Mouse (Mus musculus): Measurements from ENCODE around the gene Wdr86. TPM values are rescaled to one million over a fixed set of nuclear protein-coding genes. Genes with fewer than 3 reads are reported as not detected.
"Not testable (repeated sequence)": the region's sequence is repeated elsewhere in the genome, so short reads cannot be mapped to it uniquely, and the experiment has no call there.

Wdr86 gene
- polyA plus RNA-seq, 1 experiment from 2014 or later: 69.7 TPM

DNA sequence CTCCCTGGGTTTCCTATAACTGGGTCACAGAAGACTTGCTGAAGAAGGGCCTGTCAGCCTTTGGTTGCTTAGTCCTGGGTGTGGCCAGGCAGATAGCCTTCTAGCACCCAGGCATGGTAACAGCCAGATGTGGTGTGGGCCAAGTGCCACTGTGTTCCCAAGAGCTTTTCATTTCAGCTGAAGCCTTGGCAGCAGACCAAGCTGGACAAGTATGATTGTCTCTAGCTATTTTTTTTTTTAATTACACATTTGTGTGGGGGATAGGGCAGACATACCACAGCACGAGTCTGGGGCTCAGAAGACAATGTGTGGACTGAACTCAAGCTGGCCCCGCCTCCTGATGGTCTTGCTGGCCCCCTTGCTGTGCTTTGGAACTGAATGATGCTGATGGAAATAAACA is 20.6 kb downstream of the Wdr86 start:
- Histone ChIP-seq H3K9me3 (peaks cover 12% of the 10 kb centered on the region; the same call in 1 of the 2 replicates), H3K36me3 (peaks cover 96% of the 10 kb centered on the region), H3K4me2 (replicated peaks) (no peak overlapping the region), H3K9ac (no peak overlapping the region), H3K4me3 (no peak overlapping the region), H3K27ac (no peak overlapping the region), H3K4me1 (no peaks in the 10 kb centered on the region), H3K27me3 (no peaks in the 10 kb centered on the region)
- ATAC-seq (ENCODE audit: insufficient number of reproducible peaks, insufficient read depth, low FRiP score, low TSS enrichment): no peak
- WGBS: 73% methylated on average over 2 of the region's 2 CpGs

DNA sequence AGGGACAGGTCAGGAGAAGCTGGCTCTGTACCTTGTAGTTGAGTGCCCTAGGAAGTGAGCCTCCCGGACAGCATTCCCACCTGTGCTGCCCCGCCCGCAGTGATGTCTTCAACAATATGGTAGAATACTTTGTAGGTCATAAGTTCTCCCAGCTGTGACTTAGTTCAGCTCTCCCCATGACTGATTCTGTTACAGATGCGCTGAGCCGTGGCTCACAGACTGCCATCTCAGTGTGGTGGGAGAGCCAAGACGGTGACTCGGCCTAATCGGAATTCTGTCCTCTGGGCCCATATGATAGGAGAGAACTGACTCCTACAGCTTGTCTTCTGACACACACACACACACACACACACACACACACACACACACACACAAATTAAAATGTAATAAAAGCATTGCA is 25.9 kb downstream of the Wdr86 start:
- Histone ChIP-seq H3K27ac (no peak overlapping the region), H3K9ac (no peak overlapping the region), H3K9me3 (0 out of 2 replicates have a peak, but pooled peaks cover 2% of the 10 kb centered on the region), H3K27me3 (no peaks in the 10 kb centered on the region), H3K4me1 (no peaks in the 10 kb centered on the region), H3K36me3 (peaks cover 89% of the 10 kb centered on the region), H3K4me2 (replicated peaks) (no peak overlapping the region), H3K4me3 (no peak overlapping the region)
- WGBS: 97% methylated on average over 8 of the region's 8 CpGs
- ATAC-seq (ENCODE audit: insufficient number of reproducible peaks, insufficient read depth, low FRiP score, low TSS enrichment): no peak

DNA sequence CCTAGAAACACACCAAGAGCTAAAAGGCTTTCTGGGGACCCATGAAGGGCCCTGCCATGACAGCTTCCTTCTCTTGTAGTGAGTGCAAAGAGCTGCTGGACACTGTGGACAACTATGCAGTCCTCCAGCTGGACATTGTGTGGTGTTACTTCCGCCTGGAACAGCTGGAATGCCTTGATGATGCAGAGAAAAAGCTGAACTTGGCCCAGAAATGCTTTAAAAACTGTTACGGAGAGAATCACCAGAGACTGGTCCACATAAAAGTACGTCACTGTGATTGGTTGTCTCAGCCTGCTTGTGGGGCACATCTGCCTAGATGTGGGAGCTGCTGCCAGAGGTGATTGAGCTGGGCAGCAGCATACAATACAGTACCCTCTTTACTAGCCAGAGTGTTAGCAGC is 29.3 kb downstream of the Wdr86 start:
- Histone ChIP-seq H3K4me2 (replicated peaks) (no peak overlapping the region), H3K4me1 (no peaks in the 10 kb centered on the region), H3K36me3 (peaks cover 89% of the 10 kb centered on the region), H3K27me3 (no peaks in the 10 kb centered on the region), H3K9ac (no peak overlapping the region), H3K4me3 (no peak overlapping the region), H3K9me3 (no peaks in the 10 kb centered on the region), H3K27ac (no peak overlapping the region; the same call in 1 of the 2 replicates)
- 87% methylated on average over 3 of the region's 3 CpGs for WGBS
- no peak for ATAC-seq (ENCODE audit: insufficient number of reproducible peaks, insufficient read depth, low FRiP score, low TSS enrichment)

- no peak overlapping the region for H3K27ac ChIP-seq
- no peaks in the 10 kb centered on the region for H3K4me1 ChIP-seq
- H3K9me3 ChIP-seq: no peaks in the 10 kb centered on the region
- peaks cover 86% of the 10 kb centered on the region for H3K36me3 ChIP-seq
- WGBS: 79% methylated on average over 3 of the region's 3 CpGs
- H3K4me3 ChIP-seq: no peak overlapping the region
- no peak overlapping the region for H3K4me2 ChIP-seq (replicated peaks)
- H3K27me3 ChIP-seq: no peaks in the 10 kb centered on the region
- ATAC-seq (ENCODE audit: insufficient number of reproducible peaks, insufficient read depth, low FRiP score, low TSS enrichment): no peak
- H3K9ac ChIP-seq: no peak overlapping the region
These were observed 33.8 kb downstream of the Wdr86 start for GRCm38 (mm10) chr5:24696704-24697103.

GRCm38 (mm10) chr5:24687696-24688095 is 42.8 kb downstream of the Wdr86 start:
- WGBS: 88% methylated on average over 1 of the region's 1 CpGs
- no peak overlapping the region for H3K4me3 ChIP-seq
- peaks cover 4% of the 10 kb centered on the region for H3K4me1 ChIP-seq
- H3K4me2 ChIP-seq (replicated peaks): no peak overlapping the region
- no peak overlapping the region for H3K27ac ChIP-seq
- H3K9ac ChIP-seq: no peak overlapping the region
- peaks cover 31% of the 10 kb centered on the region for H3K36me3 ChIP-seq
- no peaks in the 10 kb centered on the region for H3K9me3 ChIP-seq
- H3K27me3 ChIP-seq: no peaks in the 10 kb centered on the region
- ATAC-seq (ENCODE audit: insufficient number of reproducible peaks, insufficient read depth, low FRiP score, low TSS enrichment): no peak

DNA sequence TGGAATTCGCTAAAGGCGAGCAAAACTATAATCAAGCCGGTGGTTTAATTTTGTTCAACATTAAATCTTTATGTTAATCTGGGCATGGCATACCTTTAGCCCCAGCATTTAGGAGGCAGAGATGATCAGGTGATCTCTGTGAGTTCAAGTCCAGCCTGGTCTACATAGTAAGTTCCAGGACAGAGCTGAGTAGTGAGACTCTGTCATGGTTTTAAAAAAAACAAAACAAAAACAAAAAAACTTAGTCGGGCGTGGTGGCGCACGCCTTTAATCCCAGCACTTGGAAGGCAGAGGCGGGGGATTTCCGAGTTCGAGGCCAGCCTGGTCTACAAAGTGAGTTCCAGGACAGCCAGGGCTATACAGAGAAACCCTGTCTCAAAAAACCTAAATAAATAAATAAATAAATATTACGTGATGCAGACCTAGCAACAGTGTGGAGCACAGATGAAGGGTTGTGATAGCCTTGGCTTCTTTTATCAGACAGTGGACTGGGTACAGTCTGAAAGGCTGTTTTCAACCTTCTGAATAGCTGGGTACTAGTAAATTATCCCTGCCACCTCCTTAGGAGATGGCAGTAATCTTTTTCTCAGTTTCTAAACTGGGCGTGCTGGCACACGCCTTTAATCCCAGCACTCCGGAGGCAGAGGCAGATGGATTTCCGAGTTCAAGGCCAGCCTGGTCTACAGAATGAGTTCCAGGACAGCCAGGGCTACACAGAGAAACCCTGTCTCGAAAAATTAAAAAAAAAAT is 43.7 kb downstream of the Wdr86 start:
- Histone ChIP-seq H3K4me2 (replicated peaks) (peak overlapping the region; percentile 54), H3K4me3 (peak overlapping the region; percentile 88), H3K9ac (peak overlapping the region; percentile 79), H3K36me3 (peaks cover 22% of the 10 kb centered on the region)
- ATAC-seq (ENCODE audit: insufficient number of reproducible peaks, insufficient read depth, low FRiP score, low TSS enrichment); H3K27me3 ChIP-seq; H3K9me3 ChIP-seq; H3K27ac ChIP-seq; H3K4me1 ChIP-seq: not testable (repeated sequence)
- WGBS: 78% methylated on average over 16 of the region's 16 CpGs

DNA sequence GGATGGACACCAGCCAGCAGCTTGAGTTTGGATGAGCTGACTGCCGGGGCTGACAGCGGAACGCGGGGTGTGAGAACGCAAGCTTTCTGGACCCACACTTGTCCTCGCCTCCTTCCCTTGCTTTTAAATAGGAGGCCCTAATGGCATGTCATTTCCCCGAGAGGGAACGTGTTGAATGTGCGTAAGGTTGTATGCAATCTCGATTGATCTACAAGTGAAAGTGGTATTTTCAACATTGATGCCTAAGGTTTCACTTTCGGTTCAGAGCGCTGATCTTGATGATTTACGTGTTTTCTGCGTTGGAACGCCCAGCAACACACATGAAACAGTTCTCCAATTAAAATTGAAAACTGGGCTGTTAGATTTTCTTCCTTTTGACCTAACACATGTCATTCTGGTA is 44.4 kb downstream of the Wdr86 start:
- H3K9ac ChIP-seq: peak overlapping the region; percentile 79
- peak overlapping the region; percentile 54 for H3K4me2 ChIP-seq (replicated peaks)
- peaks cover 4% of the 10 kb centered on the region for H3K4me1 ChIP-seq
- peak overlapping the region; percentile 84 for H3K27ac ChIP-seq
- no peak for ATAC-seq (ENCODE audit: insufficient number of reproducible peaks, insufficient read depth, low FRiP score, low TSS enrichment)
- no peaks in the 10 kb centered on the region for H3K9me3 ChIP-seq
- H3K36me3 ChIP-seq: peaks cover 17% of the 10 kb centered on the region
- WGBS: under 1% methylated on average over 15 of the region's 15 CpGs
- no peaks in the 10 kb centered on the region for H3K27me3 ChIP-seq
- peak overlapping the region; percentile 88 for H3K4me3 ChIP-seq

DNA sequence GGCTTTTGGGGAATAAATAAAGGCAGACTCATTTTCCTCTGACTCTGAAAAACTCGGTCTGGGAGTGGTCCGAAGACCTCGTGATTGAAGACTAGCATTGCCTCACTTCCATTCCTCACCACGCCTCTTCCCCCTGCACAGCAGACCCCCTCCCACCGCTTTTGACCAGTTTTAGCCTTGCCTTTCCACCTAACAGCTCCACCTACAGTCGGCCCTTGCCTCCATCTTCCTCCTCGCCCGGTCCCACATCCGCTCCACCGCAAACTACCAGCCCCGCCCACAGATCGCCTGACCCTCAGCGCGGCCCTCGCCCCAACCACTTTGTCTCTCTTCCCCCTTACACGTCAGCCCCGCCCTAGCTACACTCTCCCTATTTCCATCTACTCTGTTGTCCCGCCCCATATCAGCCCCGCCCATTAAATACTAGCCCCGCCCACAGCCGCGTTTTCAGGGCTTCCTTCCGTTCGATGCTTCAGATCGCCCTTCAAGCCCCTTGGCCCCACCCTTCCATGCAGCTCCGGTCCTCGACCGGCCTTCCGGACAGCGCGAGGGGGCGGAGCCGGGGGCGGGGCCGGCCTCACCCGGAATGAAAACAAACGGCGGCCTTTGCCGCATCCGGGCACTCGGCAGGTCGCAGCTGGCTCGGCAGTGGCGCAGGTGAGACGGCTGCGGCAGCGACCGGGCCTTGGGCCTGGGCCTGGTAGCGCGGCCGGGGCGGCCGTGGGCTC is 45.0 kb downstream of the Wdr86 start, which contains the start of gene Nub1:
TSS of gene Nub1 (plus strand) at position 167 of the 728 bp plus-strand sequence.
- peak; percentile 98 for ATAC-seq (ENCODE audit: insufficient number of reproducible peaks, insufficient read depth, low FRiP score, low TSS enrichment)
- Histone ChIP-seq H3K4me3 (peak within 1 kb of the TSS; percentile 88), H3K27me3 (no peaks in the 10 kb centered on the region), H3K36me3 (peaks cover 10% of the 10 kb centered on the region), H3K4me2 (replicated peaks) (peak within 1 kb of the TSS; percentile 54), H3K9me3 (no peaks in the 10 kb centered on the region), H3K4me1 (peaks cover 4% of the 10 kb centered on the region), H3K27ac (peak within 1 kb of the TSS; percentile 96), H3K9ac (peak within 1 kb of the TSS; percentile 79)
- under 1% methylated on average over 53 of the region's 53 CpGs for WGBS

DNA sequence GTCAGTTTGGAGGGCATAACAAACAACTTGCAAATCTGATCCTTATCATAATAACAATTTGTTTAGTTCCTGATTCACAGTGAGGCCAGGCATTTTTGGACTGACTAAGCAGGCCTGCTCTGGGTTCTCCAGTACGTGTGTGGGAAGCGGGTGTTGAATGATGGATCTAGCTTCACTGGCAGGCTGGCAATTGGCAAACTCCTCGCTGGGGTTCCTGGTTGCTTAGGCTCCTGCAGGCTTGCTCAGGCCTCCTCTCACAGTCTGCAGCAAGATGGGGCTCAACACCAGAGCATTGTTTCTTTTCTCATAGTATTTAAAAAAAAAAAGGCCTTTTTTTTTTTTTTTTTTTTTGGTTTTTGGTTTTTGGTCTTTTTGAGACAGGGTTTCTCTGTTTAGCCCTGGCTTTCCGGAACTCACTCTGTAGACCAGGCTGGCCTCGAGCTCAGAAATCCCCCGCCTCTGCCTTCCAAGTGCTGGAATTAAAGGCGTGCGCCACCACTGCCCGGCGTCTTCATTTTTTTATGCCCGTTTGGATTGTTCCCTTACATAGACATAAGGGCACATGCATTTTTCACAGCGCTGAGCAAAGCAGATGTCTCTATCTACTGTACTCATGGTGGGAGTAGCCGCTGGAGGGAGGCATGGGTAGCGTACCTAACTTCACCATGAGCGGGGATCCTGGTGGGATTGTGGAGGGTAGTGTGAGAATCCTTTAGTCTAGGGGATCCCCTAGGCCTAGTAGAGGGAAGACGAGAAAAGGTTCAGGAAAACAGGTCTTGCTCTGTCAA is 45.8 kb downstream of the Wdr86 start:
- WGBS: 27% methylated on average over 16 of the region's 16 CpGs
- Histone ChIP-seq H3K9ac (peak overlapping the region; percentile 46; the same call in 1 of the 2 replicates), H3K36me3 (peaks cover 4% of the 10 kb centered on the region), H3K9me3 (no peaks in the 10 kb centered on the region), H3K4me2 (replicated peaks) (peak overlapping the region; percentile 54), H3K27me3 (no peaks in the 10 kb centered on the region), H3K4me1 (peaks cover 4% of the 10 kb centered on the region), H3K27ac (peak overlapping the region; percentile 96), H3K4me3 (peak overlapping the region; percentile 88)
- peak; percentile 43 for ATAC-seq (ENCODE audit: insufficient number of reproducible peaks, insufficient read depth, low FRiP score, low TSS enrichment)

GRCm38 (mm10) chr5:24681436-24681835 is 49.1 kb downstream of the Wdr86 start:
- ATAC-seq (ENCODE audit: insufficient number of reproducible peaks, insufficient read depth, low FRiP score, low TSS enrichment): no peak
- WGBS: 31% methylated on average over 1 of the region's 1 CpGs
- no peaks in the 10 kb centered on the region for H3K27me3 ChIP-seq

DNA sequence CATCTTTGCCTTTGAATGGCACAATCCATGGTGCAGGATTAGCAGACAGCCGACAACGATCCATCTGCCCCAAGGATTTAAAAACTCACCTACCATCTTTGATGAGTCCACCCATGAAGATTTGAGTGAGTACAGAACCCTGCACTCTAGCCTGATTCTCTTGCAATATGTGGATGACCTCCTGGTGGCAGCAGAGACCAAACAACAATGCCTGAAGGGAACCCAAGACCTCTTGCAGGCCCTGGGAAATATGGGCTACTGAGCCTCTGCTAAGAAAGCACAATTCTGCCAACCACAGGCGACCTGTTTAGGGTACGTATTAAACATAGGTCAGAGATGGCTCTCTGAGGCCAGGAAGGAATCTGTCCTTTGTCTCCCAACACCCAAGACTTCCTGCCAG is 56.3 kb downstream of the Wdr86 start:
- H3K4me2 ChIP-seq (replicated peaks): no peak overlapping the region
- 0 out of 2 replicates have a peak, but pooled peaks cover 3% of the 10 kb centered on the region for H3K9me3 ChIP-seq
- no peak overlapping the region for H3K27ac ChIP-seq
- ATAC-seq (ENCODE audit: insufficient number of reproducible peaks, insufficient read depth, low FRiP score, low TSS enrichment): no peak
- 36% methylated on average over 4 of the region's 4 CpGs for WGBS
- no peaks in the 10 kb centered on the region for H3K4me1 ChIP-seq
- no peaks in the 10 kb centered on the region for H3K36me3 ChIP-seq
- H3K9ac ChIP-seq: no peak overlapping the region
- no peaks in the 10 kb centered on the region for H3K27me3 ChIP-seq
- H3K4me3 ChIP-seq: no peak overlapping the region

More at GRCm38 (mm10) chr5:24681436-24681835, 49.1 kb downstream of the Wdr86 start:
- Histone ChIP-seq H3K4me1 (peaks cover under 1% of the 10 kb centered on the region; the same call in 1 of the 2 replicates), H3K36me3 (no peaks in the 10 kb centered on the region), H3K4me2 (replicated peaks) (no peak overlapping the region), H3K4me3 (no peak overlapping the region), H3K9me3 (0 out of 2 replicates have a peak, but pooled peaks cover 3% of the 10 kb centered on the region), H3K27ac (no peak overlapping the region), H3K9ac (no peak overlapping the region)

Data from embryonic facial prominence, embryonic 12.5 days (tissue).